ENCODE assay signal across 16 mouse cellular contexts in the genomic region with DNA sequence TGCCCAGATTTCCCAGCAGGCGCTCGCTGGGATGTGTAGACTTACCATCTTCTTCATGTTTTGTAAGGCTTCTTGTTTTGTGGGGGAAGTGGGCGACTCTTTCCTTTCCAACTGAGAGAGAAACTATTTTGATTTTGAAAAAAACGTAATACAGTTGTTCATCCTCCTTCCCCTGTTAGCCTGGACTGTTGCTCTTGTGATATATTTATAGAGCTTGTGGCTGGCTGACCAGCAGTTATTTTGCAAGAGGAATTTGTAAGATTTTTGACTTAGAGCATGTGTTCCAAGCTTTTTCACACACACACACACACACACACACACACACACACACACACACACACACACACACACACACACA.
DNase-seq lines count a peak whose midpoint lies in the region; ATAC-seq and TF ChIP-seq lines count a peak whose summit lies in the region.
"Had no signal": no experiment of that assay in that cellular context is flagged by ENCODE, and none has a peak within 500 bp of the region (broad histone marks: within the 10 kb centered on the region; RNA-seq: fewer than 3 reads in every experiment).

No protein-coding gene starts in this region.

- WGBS in kidney, adult 2 months: 42% methylated on average over 4 of the region's 4 CpGs
- 31% methylated on average over 4 of the region's 4 CpGs for WGBS in kidney, postnatal 0 days
- WGBS in stomach, embryonic 16.5 days: 54% methylated on average over 4 of the region's 4 CpGs
- whole genome bisulfite sequencing in hindbrain, embryonic 16.5 days: 78% methylated on average over 4 of the region's 4 CpGs
- WGBS in midbrain, embryonic 14.5 days: 85% methylated on average over 4 of the region's 4 CpGs

- H3K27ac ChIP-seq in kidney, adult 2 months (ENCODE audit: insufficient read depth, low read depth, low read length): peak overlapping the region; percentile 65; the same call in 1 of the 2 replicates
- peak overlapping the region; percentile 93 for H3K27ac ChIP-seq in kidney, postnatal 0 days
- peak overlapping the region; percentile 42; the same call in 1 of the 2 replicates for H3K27ac ChIP-seq in stomach, embryonic 16.5 days (ENCODE audit: low read length)
- no peak overlapping the region for H3K27ac ChIP-seq in hindbrain, embryonic 16.5 days (ENCODE audit: low read depth, low read length)
- H3K27ac ChIP-seq in midbrain, embryonic 14.5 days (replicated peaks; ENCODE audit: low read depth, low read length): no peak overlapping the region
- H3K27ac ChIP-seq: embryonic facial prominence, embryonic 10.5 days; layer of hippocampus, adult 2 months had no signal

- peaks cover 40% of the 10 kb centered on the region for H3K4me1 ChIP-seq in kidney, adult 2 months (ENCODE audit: control insufficient read depth, insufficient read depth, low read length)
- H3K4me1 ChIP-seq in kidney, postnatal 0 days (replicated peaks; ENCODE audit: insufficient read depth, low read length): peaks cover 44% of the 10 kb centered on the region
- peaks cover 21% of the 10 kb centered on the region for H3K4me1 ChIP-seq in stomach, embryonic 16.5 days (ENCODE audit: control insufficient read depth, insufficient read depth, low read length)
- no peaks in the 10 kb centered on the region; the same call in 1 of the 2 replicates for H3K4me1 ChIP-seq in hindbrain, embryonic 16.5 days (ENCODE audit: control insufficient read depth, insufficient read depth, low read depth, low read length)
- peaks cover 8% of the 10 kb centered on the region; the same call in 1 of the 2 replicates for H3K4me1 ChIP-seq in midbrain, embryonic 14.5 days (ENCODE audit: control insufficient read depth, insufficient read depth, low read length)

- H3K4me2 ChIP-seq in kidney, postnatal 0 days (ENCODE audit: low read length): no peak overlapping the region
- H3K4me2 ChIP-seq in stomach, embryonic 16.5 days (ENCODE audit: low read depth, low read length): no peak overlapping the region
- no peak overlapping the region for H3K4me2 ChIP-seq in hindbrain, embryonic 16.5 days (ENCODE audit: low read length)
- H3K4me2 ChIP-seq in midbrain, embryonic 14.5 days (ENCODE audit: low read length): no peak overlapping the region
- H3K4me2 ChIP-seq: heart, embryonic 12.5 days; hindbrain, embryonic 13.5 days; liver, embryonic 12.5 days had no signal

- no peak overlapping the region for H3K4me3 ChIP-seq in kidney, adult 2 months (ENCODE audit: insufficient read depth, low read depth, low read length)
- H3K4me3 ChIP-seq in kidney, postnatal 0 days (replicated peaks; ENCODE audit: low read depth, low read length): no peak overlapping the region
- H3K4me3 ChIP-seq in stomach, embryonic 16.5 days (replicated peaks; ENCODE audit: low read length): no peak overlapping the region
- no peak overlapping the region for H3K4me3 ChIP-seq in hindbrain, embryonic 16.5 days (ENCODE audit: low read length)
- H3K4me3 ChIP-seq in midbrain, embryonic 14.5 days (replicated peaks; ENCODE audit: low read depth, low read length): no peak overlapping the region
- H3K4me3 ChIP-seq: embryonic facial prominence, embryonic 10.5 days; heart, embryonic 12.5 days; hindbrain, embryonic 13.5 days; layer of hippocampus, adult 2 months; liver, embryonic 12.5 days had no signal

- ATAC-seq in kidney, postnatal 0 days (replicated peaks; ENCODE audit: low FRiP score, low read depth): no peak
- no peak for ATAC-seq in stomach, embryonic 16.5 days (ENCODE audit: insufficient read depth, low FRiP score)
- ATAC-seq in hindbrain, embryonic 16.5 days: no peak
- no peak for ATAC-seq in midbrain, embryonic 14.5 days (ENCODE audit: low FRiP score, low TSS enrichment)
- ATAC-seq: CD4-positive, CD25-positive, alpha-beta regulatory T cell, adult 4 months; liver, embryonic 12.5 days had no signal

- H3K9ac ChIP-seq in kidney, postnatal 0 days (ENCODE audit: low read depth, low read length): no peak overlapping the region
- no peak overlapping the region for H3K9ac ChIP-seq in stomach, embryonic 16.5 days (ENCODE audit: low read length)
- no peak overlapping the region for H3K9ac ChIP-seq in hindbrain, embryonic 16.5 days (ENCODE audit: low read depth, low read length)
- no peak overlapping the region for H3K9ac ChIP-seq in midbrain, embryonic 14.5 days (replicated peaks; ENCODE audit: low read length)
- H3K9ac ChIP-seq: heart, embryonic 12.5 days; hindbrain, embryonic 13.5 days; liver, embryonic 12.5 days had no signal

- TF ChIP-seq CTCF in kidney, adult 2 months (conservative IDR thresholded peaks at IDR 0.05; ENCODE audit: insufficient read depth, insufficient read length, low read depth, low read length): no peak
- TF ChIP-seq CTCF in kidney, postnatal 0 days (IDR thresholded peaks at IDR 0.05; ENCODE audit: low read depth): no peak

- DNase-seq in kidney, adult 2 months: no peak
- no peak for DNase-seq in kidney, postnatal 14 days
- peak; percentile 18 for DNase-seq in testis, postnatal 10 days (ENCODE audit: low spot score)
- no peak for DNase-seq in testis, postnatal 14 days (ENCODE audit: low spot score)
- peak; percentile 92 for DNase-seq in kidney, postnatal 0 days (ENCODE audit: low spot score)
- DNase-seq in midbrain, embryonic 14.5 days: no peak
- DNase-seq: cerebellum, postnatal 10 days; thymus, postnatal 14 days had no signal

- H3K9me3 ChIP-seq in kidney, postnatal 0 days (replicated peaks; ENCODE audit: low read length): no peaks in the 10 kb centered on the region
- no peaks in the 10 kb centered on the region for H3K9me3 ChIP-seq in stomach, embryonic 16.5 days (replicated peaks; ENCODE audit: control insufficient read depth, low read length)
- H3K9me3 ChIP-seq in hindbrain, embryonic 16.5 days (ENCODE audit: control insufficient read depth, low read length): no peaks in the 10 kb centered on the region
- no peaks in the 10 kb centered on the region for H3K9me3 ChIP-seq in midbrain, embryonic 14.5 days (ENCODE audit: control insufficient read depth, low read length)
- H3K9me3 ChIP-seq: hindbrain, embryonic 13.5 days; liver, embryonic 12.5 days had no signal

- TF ChIP-seq POLR2A in kidney, adult 2 months (IDR thresholded peaks at IDR 0.05; ENCODE audit: low read depth, low read length): no peak

- H3K36me3 ChIP-seq in kidney, adult 2 months (ENCODE audit: control insufficient read depth, insufficient read depth, low read length): no peaks in the 10 kb centered on the region
- H3K36me3 ChIP-seq in kidney, postnatal 0 days (ENCODE audit: insufficient read depth, low read length): no peaks in the 10 kb centered on the region
- H3K36me3 ChIP-seq in stomach, embryonic 16.5 days (ENCODE audit: control insufficient read depth, insufficient read depth, low read length): no peaks in the 10 kb centered on the region
- no peaks in the 10 kb centered on the region for H3K36me3 ChIP-seq in hindbrain, embryonic 16.5 days (ENCODE audit: control insufficient read depth, insufficient read depth, low read length)
- H3K36me3 ChIP-seq in midbrain, embryonic 14.5 days (ENCODE audit: control insufficient read depth, insufficient read depth, low read length): no peaks in the 10 kb centered on the region
- H3K36me3 ChIP-seq: heart, embryonic 12.5 days; hindbrain, embryonic 13.5 days; liver, embryonic 12.5 days had no signal

- H3K27me3 ChIP-seq in kidney, adult 2 months (replicated peaks; ENCODE audit: control insufficient read depth, insufficient read depth, low read length): no peaks in the 10 kb centered on the region
- no peaks in the 10 kb centered on the region for H3K27me3 ChIP-seq in kidney, postnatal 0 days (ENCODE audit: insufficient read depth, low read length)
- no peaks in the 10 kb centered on the region for H3K27me3 ChIP-seq in stomach, embryonic 16.5 days (ENCODE audit: control insufficient read depth, insufficient read depth, low read length)
- H3K27me3 ChIP-seq in hindbrain, embryonic 16.5 days (replicated peaks; ENCODE audit: control insufficient read depth, insufficient read depth, low read length): no peaks in the 10 kb centered on the region
- no peaks in the 10 kb centered on the region for H3K27me3 ChIP-seq in midbrain, embryonic 14.5 days (ENCODE audit: control insufficient read depth, insufficient read depth, low read length)
- H3K27me3 ChIP-seq: heart, embryonic 12.5 days; hindbrain, embryonic 13.5 days; liver, embryonic 12.5 days had no signal

Comparison
In these comparisons a context has a peak if more than half of its experiments do, and no peak if none do; other contexts are left out.
1. DNase-seq: peak in testis, postnatal 10 days (single experiment) and kidney, postnatal 0 days (single experiment); none in kidney, adult 2 months (single experiment), kidney, postnatal 14 days (single experiment), testis, postnatal 14 days (single experiment) and midbrain, embryonic 14.5 days (single experiment).
2. H3K27ac ChIP-seq: peak in kidney, adult 2 months (single experiment), kidney, postnatal 0 days (single experiment) and stomach, embryonic 16.5 days (single experiment); none in hindbrain, embryonic 16.5 days (single experiment) and midbrain, embryonic 14.5 days (single experiment).